Mouse (Mus musculus) 3134 (cell line): ENCODE results near the gene Mob1b.
"Not testable (repeated sequence)": the region's sequence is repeated elsewhere in the genome, so short reads cannot be mapped to it uniquely, and the experiment has no call there.

Experiments
- DNase-seq: peaks from one replicate; pipeline ENCODE4 v3.0.0-alpha.2; 2011; ENCODE audit warnings: low spot score; ENCODE audit not compliant: insufficient read length; ENCODE audit errors: extremely low read depth

Mob1b gene

GRCm38 (mm10) chr5:88699251-88699913, 21.3 kb upstream of the Mob1b start:
- DNase-seq = no peak

GRCm38 (mm10) chr5:88702041-88702440, 18.6 kb upstream of the Mob1b start:
- DNase-seq = no peak

GRCm38 (mm10) chr5:88703551-88703950, 17.1 kb upstream of the Mob1b start:
- DNase-seq = no peak

- DNase-seq = no peak
These were observed 9.5 kb upstream of the Mob1b start for GRCm38 (mm10) chr5:88711128-88711527.

GRCm38 (mm10) chr5:88711618-88712224, 8.9 kb upstream of the Mob1b start:
- DNase-seq = no peak

GRCm38 (mm10) chr5:88712328-88712727, 8.3 kb upstream of the Mob1b start:
- DNase-seq = no peak

GRCm38 (mm10) chr5:88716983-88717382, 3.7 kb upstream of the Mob1b start:
- DNase-seq = no peak

- DNase-seq = no peak
These were observed 384 bp downstream of the Mob1b start for GRCm38 (mm10) chr5:88721003-88721475.

- peak; percentile 78 for DNase-seq
These were observed 1.0 kb downstream of the Mob1b start for GRCm38 (mm10) chr5:88721565-88722212.

- no peak for DNase-seq
These were observed 1.6 kb downstream of the Mob1b start for GRCm38 (mm10) chr5:88722213-88722600.

- no peak for DNase-seq
These were observed 3.4 kb downstream of the Mob1b start for GRCm38 (mm10) chr5:88724030-88724429.

- DNase-seq = no peak
These were observed 7.0 kb downstream of the Mob1b start for GRCm38 (mm10) chr5:88727593-88728144.

- no peak for DNase-seq
These were observed 14.1 kb downstream of the Mob1b start for GRCm38 (mm10) chr5:88734786-88735185.

- DNase-seq = not testable (repeated sequence)
These were observed 20.4 kb downstream of the Mob1b start for GRCm38 (mm10) chr5:88741065-88741464.

- no peak for DNase-seq
These were observed 27.1 kb downstream of the Mob1b start for GRCm38 (mm10) chr5:88747774-88748173.

GRCm38 (mm10) chr5:88753199-88753598, 32.5 kb downstream of the Mob1b start:
- DNase-seq = no peak

GRCm38 (mm10) chr5:88762611-88763010, 42.0 kb downstream of the Mob1b start:
- no peak for DNase-seq

- DNase-seq = no peak
These were observed 43.9 kb downstream of the Mob1b start for GRCm38 (mm10) chr5:88764430-88764986.

GRCm38 (mm10) chr5:88764987-88765481, 44.4 kb downstream of the Mob1b start, which contains the start of gene Dck:
TSS of gene Dck (plus strand) at chr5:88764996.
- DNase-seq = peak; percentile 97

GRCm38 (mm10) chr5:88765587-88765986, 44.9 kb downstream of the Mob1b start:
- DNase-seq = no peak

GRCm38 (mm10) chr5:88766121-88766520, 45.5 kb downstream of the Mob1b start:
- no peak for DNase-seq
